Mouse (Mus musculus): ENCODE results near the gene Nxph1.

Gene Nxph1

DNA sequence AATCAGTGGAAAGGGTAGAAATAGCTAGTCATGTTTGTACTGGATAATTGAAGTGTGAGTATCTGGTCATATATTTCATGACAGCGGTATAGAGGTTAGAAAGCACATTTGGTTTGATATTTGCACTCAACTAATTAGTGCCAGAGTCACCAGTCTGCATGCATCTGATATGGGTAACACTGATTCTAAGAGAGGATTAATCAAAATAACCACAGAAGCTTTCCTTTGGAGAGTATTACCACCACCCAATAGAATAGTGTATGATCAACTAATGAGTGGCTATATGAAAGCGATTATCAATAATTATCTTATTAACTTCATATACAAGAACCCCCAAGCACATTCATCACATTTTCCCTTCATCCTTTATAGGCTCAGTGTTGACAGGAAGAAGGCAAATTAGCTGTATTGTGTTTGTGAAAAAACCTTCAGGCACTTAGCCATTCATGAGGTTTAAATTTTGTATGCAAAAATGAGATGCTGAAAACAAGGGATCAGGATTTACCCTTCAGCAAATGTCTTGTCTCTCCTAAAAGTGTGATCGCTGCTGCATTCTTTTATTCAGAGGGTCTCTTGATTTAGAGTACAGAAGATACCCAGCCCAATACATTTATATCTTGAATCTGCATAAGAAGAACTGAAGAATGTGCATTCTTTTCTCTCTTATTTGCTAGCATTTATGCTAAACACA, 185.5 kb downstream of the Nxph1 start:
- DNase-seq: no peak

DNA sequence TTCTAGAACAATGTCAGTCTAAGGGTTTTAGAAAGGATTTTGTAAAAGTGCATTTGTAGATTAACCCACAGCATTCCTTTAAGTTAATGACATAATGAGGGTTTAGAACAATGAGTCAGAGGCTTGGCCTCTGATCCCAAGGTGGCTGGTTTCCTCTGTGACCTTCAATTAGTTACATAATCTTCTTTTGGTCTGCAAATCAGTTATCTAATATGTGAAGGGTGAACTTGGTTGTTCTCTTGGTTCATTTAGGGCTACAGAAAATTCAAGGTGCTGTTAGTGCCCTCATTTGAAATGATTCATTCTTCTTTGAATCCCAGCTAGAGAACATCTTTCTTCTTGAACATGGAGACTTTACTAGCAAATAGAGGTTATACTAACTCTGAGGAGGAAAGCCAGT, 199.7 kb downstream of the Nxph1 start:
- no peak for DNase-seq

DNA sequence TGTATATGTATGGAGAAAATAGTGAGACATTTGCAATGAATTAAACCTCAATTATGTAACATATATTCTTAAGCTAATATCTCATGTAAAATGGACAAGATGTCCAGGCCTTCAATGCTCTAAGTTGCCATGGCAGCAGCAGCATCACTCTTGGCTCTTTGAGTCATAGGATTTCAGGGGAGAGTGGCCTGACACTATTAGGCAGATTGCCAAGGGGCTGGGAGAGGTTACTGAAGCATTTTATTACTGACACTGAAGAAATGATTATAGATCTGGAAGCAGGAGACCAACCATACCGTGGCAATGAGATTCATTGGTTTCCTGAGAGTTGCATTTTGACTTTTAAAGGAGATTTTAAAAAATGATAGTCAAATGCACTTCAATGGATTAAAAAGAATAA, 201.6 kb downstream of the Nxph1 start:
- no peak for DNase-seq

DNA sequence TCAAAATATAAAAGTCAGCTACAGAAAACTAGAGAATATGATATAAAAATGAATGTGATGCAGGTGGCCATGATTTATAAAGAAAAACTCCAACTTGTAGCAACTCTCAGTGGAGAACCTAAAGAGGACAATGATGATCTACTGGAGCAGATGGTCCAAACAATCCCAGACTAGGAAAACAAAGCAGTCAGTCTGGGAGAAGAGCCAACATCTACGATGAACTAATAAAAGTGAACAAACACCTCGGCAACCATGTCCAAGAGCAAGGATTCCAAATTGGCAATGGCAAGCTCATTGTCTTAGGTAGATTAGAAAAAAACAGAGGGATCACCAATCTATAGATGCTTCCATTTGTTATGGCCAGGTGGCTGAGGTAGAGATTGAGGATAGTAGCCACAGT, 211.0 kb downstream of the Nxph1 start:
- peak; percentile 58 for DNase-seq

DNA sequence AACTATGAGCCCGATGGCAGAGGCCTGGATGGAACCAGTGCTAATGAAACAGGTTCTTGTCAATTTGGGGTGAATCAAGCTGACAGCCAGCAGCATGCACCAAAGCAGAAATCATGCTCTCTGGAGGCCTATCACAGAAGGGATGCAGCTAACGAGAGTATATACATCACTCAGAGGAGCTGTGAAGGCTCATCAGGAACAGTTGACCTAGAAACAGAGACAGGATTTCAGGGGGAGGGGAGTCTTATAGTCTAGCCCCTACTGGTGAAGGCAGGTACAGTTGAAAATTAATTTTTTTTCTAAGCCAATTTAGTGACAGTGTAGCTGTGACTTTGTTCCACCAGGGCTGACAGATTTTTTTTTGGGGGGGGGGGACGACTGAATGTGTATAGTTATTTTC, 234.2 kb downstream of the Nxph1 start:
- no peak for DNase-seq

DNA sequence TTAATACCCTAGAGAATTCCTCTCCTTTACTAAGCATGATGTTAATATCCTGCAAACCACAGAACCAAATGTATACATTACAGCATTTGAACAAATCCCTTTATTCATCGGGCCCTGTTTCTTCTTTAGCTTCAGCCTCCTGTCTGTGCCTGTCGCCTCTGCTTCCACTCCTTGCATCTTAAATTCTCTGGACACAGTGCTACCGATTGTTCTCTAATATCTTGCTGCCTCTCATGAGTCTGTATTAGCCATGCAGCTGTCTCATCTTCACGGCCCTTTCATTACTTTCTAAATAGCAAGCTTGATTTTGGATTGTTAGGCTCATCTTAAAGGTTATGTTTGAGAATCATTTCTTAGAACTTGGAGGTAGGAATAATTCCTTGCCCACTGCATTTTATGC, 262.5 kb downstream of the Nxph1 start:
- no peak for DNase-seq

DNA sequence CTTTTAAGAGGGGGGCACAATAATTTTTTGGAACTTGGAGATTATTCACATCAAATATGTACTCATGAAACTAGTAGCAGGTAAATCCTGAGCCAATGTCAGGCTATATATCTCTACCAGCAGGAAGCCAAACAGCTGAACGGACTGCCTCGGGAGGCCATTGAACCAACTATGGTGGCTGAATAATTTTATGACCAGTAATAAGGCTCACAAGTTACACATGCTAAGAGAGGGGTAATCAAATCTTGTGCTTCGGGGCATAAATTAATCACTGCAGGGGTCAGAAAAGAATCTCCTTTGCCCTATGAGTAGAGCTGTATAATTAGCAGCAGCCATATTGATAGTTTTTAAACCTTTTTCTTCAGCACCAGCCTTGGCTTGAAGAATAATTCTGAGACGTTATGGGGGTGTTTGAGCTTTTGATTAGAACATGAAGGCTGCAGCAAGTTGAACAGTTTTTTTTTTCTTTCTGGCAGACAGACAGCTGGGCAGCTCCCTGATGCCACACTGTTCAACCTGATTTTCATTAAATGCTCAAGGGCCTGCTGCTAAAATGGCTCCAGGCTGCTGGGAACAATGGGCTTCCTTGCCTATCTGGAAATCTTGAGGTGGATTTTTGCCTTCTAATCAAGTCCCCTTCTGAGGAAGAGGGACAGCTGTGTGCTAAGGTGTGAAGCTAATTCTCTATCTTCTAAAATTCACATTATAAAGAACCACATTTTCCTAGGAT, 272.7 kb downstream of the Nxph1 start:
- DNase-seq: no peak

DNA sequence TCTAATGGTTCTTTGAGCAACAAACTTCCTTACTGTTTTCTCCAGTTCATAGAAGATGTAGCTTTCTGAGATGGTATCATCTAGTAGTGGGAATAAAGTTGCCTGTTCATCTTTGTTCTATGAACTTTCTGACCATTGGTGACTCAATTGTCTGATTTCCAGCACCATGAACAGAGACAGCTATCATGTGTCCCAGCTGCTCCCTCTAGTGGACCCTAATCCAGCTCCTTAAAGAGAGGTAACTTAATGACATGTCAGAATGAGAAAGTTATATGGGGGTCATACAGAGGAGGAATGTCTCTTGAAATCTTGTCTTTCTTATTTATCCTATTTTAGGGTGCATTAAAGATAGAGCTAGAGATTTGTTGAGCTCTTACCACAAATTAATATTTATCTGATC, 286.6 kb downstream of the Nxph1 start:
- no peak for DNase-seq

DNA sequence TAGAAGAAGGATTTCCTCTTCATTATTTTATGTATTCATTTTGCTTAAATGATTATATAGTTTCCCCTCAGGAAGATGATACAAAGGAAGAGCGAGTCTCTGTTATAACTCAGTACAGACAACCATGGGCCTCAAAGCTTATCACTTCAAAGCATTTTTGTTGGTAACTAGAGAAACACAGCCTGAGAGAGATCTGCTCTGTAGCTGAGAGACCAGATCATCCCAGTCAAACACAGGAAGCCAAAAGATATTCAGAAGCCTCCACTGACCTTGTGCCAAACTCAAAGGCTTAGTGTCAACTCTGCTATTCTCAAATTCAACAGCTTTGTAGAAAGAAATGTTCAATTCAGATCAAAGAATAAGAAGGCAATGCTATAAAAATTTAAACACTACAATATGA, 319.8 kb downstream of the Nxph1 start:
- DNase-seq: no peak
